8 mouse cellular contexts compared by ENCODE assay signal in genomic region chr11:119078691-119079444, GRCm38 (mm10). TPM values are rescaled to one million over a fixed set of nuclear protein-coding genes. Genes with fewer than 3 reads are reported as not detected.
A peak's percentile ranks its signal among the peaks of the same experiment; 100 is the strongest.
DNase-seq lines count a peak whose midpoint lies in the region; ATAC-seq and TF ChIP-seq lines count a peak whose summit lies in the region.

No protein-coding gene starts in this region.

- 2% methylated on average over 25 of the region's 27 CpGs for WGBS in forebrain, embryonic 14.5 days
- 16% methylated on average over 25 of the region's 27 CpGs for WGBS in intestine, embryonic 16.5 days
- WGBS in midbrain, postnatal 0 days, result 14% methylated on average over 22 of the region's 27 CpGs

- peak overlapping the region; percentile 42 for H3K4me2 ChIP-seq in forebrain, embryonic 14.5 days (ENCODE audit: low read length)
- peak overlapping the region; percentile 44 for H3K4me2 ChIP-seq in intestine, embryonic 16.5 days (ENCODE audit: low read depth, low read length)
- peak overlapping the region; percentile 18 for H3K4me2 ChIP-seq in midbrain, postnatal 0 days (ENCODE audit: low read depth, low read length, poor library complexity, severe bottlenecking)

- H3K4me3 ChIP-seq in forebrain, embryonic 14.5 days (ENCODE audit: low read depth, low read length), result no peak overlapping the region
- H3K4me3 ChIP-seq in intestine, embryonic 16.5 days (ENCODE audit: low read length), result peak overlapping the region; percentile 24
- 0 out of 2 replicates have a peak overlapping the region, but pooled peaks have one; percentile 8 for H3K4me3 ChIP-seq in midbrain, postnatal 0 days (ENCODE audit: low read depth, low read length)

- TF ChIP-seq POLR2A in brain, embryonic 14.5 days (IDR thresholded peaks at IDR 0.05; ENCODE audit: borderline replicate concordance, extremely low read depth, insufficient read depth, insufficient read length, poor library complexity, severe bottlenecking), result no peak

- H3K4me1 ChIP-seq in forebrain, embryonic 14.5 days (ENCODE audit: control insufficient read depth, insufficient read depth, low read length), result peaks cover 55% of the 10 kb centered on the region
- H3K4me1 ChIP-seq in intestine, embryonic 16.5 days (ENCODE audit: control insufficient read depth, insufficient read depth, low read length), result peaks cover 56% of the 10 kb centered on the region
- H3K4me1 ChIP-seq in midbrain, postnatal 0 days (ENCODE audit: insufficient read depth, low read length), result peaks cover 40% of the 10 kb centered on the region

- no peaks in the 10 kb centered on the region for H3K9me3 ChIP-seq in forebrain, embryonic 14.5 days (replicated peaks; ENCODE audit: control insufficient read depth, low read length)
- H3K9me3 ChIP-seq in intestine, embryonic 16.5 days (ENCODE audit: control insufficient read depth, low read length), result no peaks in the 10 kb centered on the region
- no peaks in the 10 kb centered on the region for H3K9me3 ChIP-seq in midbrain, postnatal 0 days (ENCODE audit: low read length)

- no peak for TF ChIP-seq CTCF in brain, embryonic 14.5 days (IDR thresholded peaks at IDR 0.05; ENCODE audit: borderline replicate concordance, extremely low read depth, insufficient read depth, insufficient read length)
- TF ChIP-seq CTCF in midbrain, postnatal 0 days (IDR thresholded peaks at IDR 0.05), result no peak

- peak; percentile 76 for DNase-seq in MN1 (ENCODE audit: low spot score)
- DNase-seq in brain, embryonic 14.5 days (ENCODE audit: low read depth), result peak; percentile 97
- peak; percentile 95 for DNase-seq in forebrain, embryonic 14.5 days (ENCODE audit: low spot score)
- DNase-seq in liver, result peak; percentile 51
- DNase-seq in midbrain, postnatal 0 days (ENCODE audit: low spot score), result peak; percentile 80
- DNase-seq in thymus, postnatal 4 days, result no peak

- peak; percentile 88 for ATAC-seq in forebrain, embryonic 14.5 days
- ATAC-seq in intestine, embryonic 16.5 days, result peak; percentile 40
- peak; percentile 64 for ATAC-seq in midbrain, postnatal 0 days (ENCODE audit: low FRiP score)
- no peak for ATAC-seq in frontal cortex, adult (ENCODE audit: low TSS enrichment)

- H3K9ac ChIP-seq in forebrain, embryonic 14.5 days (ENCODE audit: low read length), result peak overlapping the region; percentile 49
- H3K9ac ChIP-seq in intestine, embryonic 16.5 days (ENCODE audit: low read depth, low read length), result peak overlapping the region; percentile 38
- H3K9ac ChIP-seq in midbrain, postnatal 0 days (replicated peaks; ENCODE audit: low read length, poor library complexity, severe bottlenecking), result peak overlapping the region; percentile 5; the same call in 1 of the 2 replicates

- H3K36me3 ChIP-seq in forebrain, embryonic 14.5 days (ENCODE audit: control insufficient read depth, insufficient read depth, low read length), result peaks cover 30% of the 10 kb centered on the region
- H3K36me3 ChIP-seq in intestine, embryonic 16.5 days (ENCODE audit: control insufficient read depth, insufficient read depth, low read length), result peaks cover 13% of the 10 kb centered on the region
- peaks cover 23% of the 10 kb centered on the region for H3K36me3 ChIP-seq in midbrain, postnatal 0 days (ENCODE audit: insufficient read depth, low read length)

- peaks cover 21% of the 10 kb centered on the region for H3K27me3 ChIP-seq in forebrain, embryonic 14.5 days (replicated peaks; ENCODE audit: control insufficient read depth, insufficient read depth, low read length)
- no peaks in the 10 kb centered on the region for H3K27me3 ChIP-seq in intestine, embryonic 16.5 days (replicated peaks; ENCODE audit: control insufficient read depth, insufficient read depth, low read length)
- H3K27me3 ChIP-seq in midbrain, postnatal 0 days (ENCODE audit: insufficient read depth, low read length), result no peaks in the 10 kb centered on the region

- peak overlapping the region; percentile 81 for H3K27ac ChIP-seq in forebrain, embryonic 14.5 days (ENCODE audit: low read depth, low read length)
- H3K27ac ChIP-seq in intestine, embryonic 16.5 days (ENCODE audit: low read length), result peak overlapping the region; percentile 78
- H3K27ac ChIP-seq in midbrain, postnatal 0 days (ENCODE audit: low read depth, low read length), result peak overlapping the region; percentile 13; the same call in 1 of the 2 replicates

RNA-seq across cellular contexts. Expression of gene Cbx4, which starts 7.2 kb away (rescaled TPM):
- polyA plus RNA-seq in brain, embryonic 14.5 days (2012; rRNA removed), result 30.0 and 34.7 TPM in 2 replicates
- polyA plus RNA-seq in forebrain, embryonic 14.5 days (2014; fragmentation: Nextera tagmentation; extraction: Ambion mirVana), result 9.3 and 14.5 TPM in 2 replicates
- polyA plus RNA-seq in intestine, embryonic 16.5 days (2015; fragmentation: Nextera tagmentation; extraction: Ambion mirVana), result 9.3 and 10.0 TPM in 2 replicates
- total RNA-seq in midbrain, postnatal 0 days (2014; rRNA removed), result 48.6 and 53.4 TPM in 2 replicates
- polyA plus RNA-seq in midbrain, postnatal 0 days (2015; fragmentation: Nextera tagmentation; extraction: Ambion mirVana), result 30.5 TPM in 2 replicates

RNA-seq across cellular contexts. Expression of gene Cbx8, which starts 38.1 kb away (rescaled TPM):
- 6.5 and 10.4 TPM in 2 replicates for polyA plus RNA-seq in brain, embryonic 14.5 days (2012; rRNA removed)
- polyA plus RNA-seq in forebrain, embryonic 14.5 days (2014; fragmentation: Nextera tagmentation; extraction: Ambion mirVana), result 12.8 and 15.0 TPM in 2 replicates
- 8.1 and 8.5 TPM in 2 replicates for polyA plus RNA-seq in intestine, embryonic 16.5 days (2015; fragmentation: Nextera tagmentation; extraction: Ambion mirVana)
- total RNA-seq in midbrain, postnatal 0 days (2014; rRNA removed), result 14.9 and 15.5 TPM in 2 replicates
- polyA plus RNA-seq in midbrain, postnatal 0 days (2015; fragmentation: Nextera tagmentation; extraction: Ambion mirVana), result 6.8 and 7.6 TPM in 2 replicates

RNA-seq across cellular contexts. Expression of gene Cbx2, which starts 56.1 kb away (rescaled TPM):
- 30.0 and 40.1 TPM in 2 replicates for polyA plus RNA-seq in brain, embryonic 14.5 days (2012; rRNA removed)
- polyA plus RNA-seq in forebrain, embryonic 14.5 days (2014; fragmentation: Nextera tagmentation; extraction: Ambion mirVana), result 19.2 and 22.1 TPM in 2 replicates
- 17.8 and 18.1 TPM in 2 replicates for polyA plus RNA-seq in intestine, embryonic 16.5 days (2015; fragmentation: Nextera tagmentation; extraction: Ambion mirVana)
- 9.6 and 10.6 TPM in 2 replicates for total RNA-seq in midbrain, postnatal 0 days (2014; rRNA removed)
- polyA plus RNA-seq in midbrain, postnatal 0 days (2015; fragmentation: Nextera tagmentation; extraction: Ambion mirVana), result 5.6 and 6.7 TPM in 2 replicates

Comparison
In these comparisons a context has a peak if more than half of its experiments do, and no peak if none do; other contexts are left out.
1. H3K27ac ChIP-seq: peak in every context shown above with its lines; median percentile 81 in forebrain, embryonic 14.5 days; 78 in intestine, embryonic 16.5 days; 13 in midbrain, postnatal 0 days.